Comparison of ENCODE assay signal across 13 mouse cellular contexts in the genomic region with DNA sequence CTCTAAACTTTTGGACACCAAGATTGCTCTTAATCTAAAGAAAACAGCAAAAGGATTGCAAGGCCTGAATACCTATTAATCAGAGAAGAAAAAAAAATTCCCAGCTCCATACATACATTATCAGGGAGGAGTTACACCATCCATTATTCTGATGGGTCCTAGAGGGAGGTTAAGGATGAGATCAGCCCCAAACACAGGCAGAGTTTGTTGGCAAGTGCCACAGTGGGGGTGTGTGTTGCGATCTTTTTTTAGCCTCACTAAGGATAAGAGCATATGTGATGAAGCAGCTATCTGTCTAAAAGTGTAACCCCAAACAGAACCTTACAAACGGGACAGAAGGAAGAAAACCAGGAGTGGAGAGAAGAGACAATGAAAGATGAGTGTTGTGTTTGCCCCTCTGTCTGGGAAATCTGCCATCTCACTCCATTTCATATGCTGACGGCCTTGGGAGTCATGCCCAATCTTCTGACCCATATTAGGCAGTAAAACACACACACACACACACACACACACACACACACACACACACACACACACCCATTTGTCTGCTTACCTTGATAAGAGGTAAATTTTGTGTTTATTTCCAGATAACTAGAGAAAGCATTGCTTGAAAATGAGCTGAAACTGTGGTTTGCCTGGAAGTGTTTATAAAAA.
DNase-seq lines count a peak whose midpoint lies in the region; ATAC-seq lines count a peak whose summit lies in the region.
"Had no signal": no experiment of that assay in that cellular context is flagged by ENCODE, and none has a peak within 500 bp of the region (broad histone marks: within the 10 kb centered on the region; RNA-seq: fewer than 3 reads in every experiment).

No protein-coding gene starts in this region.

- no peak for ATAC-seq in megakaryocyte-erythroid progenitor cell, adult 5-6 weeks (replicated peaks; ENCODE audit: low FRiP score, low TSS enrichment, poor library complexity, severe bottlenecking)
- ATAC-seq: hindbrain, embryonic 16.5 days had no signal

- intact Hi-C loops in left cerebral cortex, postnatal 4 days (cut with DNase I) = no loop called here
- intact Hi-C loops in left cerebral cortex, postnatal 10 days (cut with DNase I) = no loop called here
- intact Hi-C loops in heart, postnatal 10 days (cut with DNase I) = no loop called here

- DNase-seq in adrenal gland, adult (ENCODE audit: inconsistent age in 2 of 2, low spot score in 1 of 2) = peak; percentile 70 to 90
- no peak for DNase-seq in adrenal gland, postnatal 4 days (ENCODE audit: low spot score in 2 of 2)
- peak; percentile 5 for DNase-seq in left cerebral cortex, postnatal 4 days
- no peak for DNase-seq in left cerebral cortex, postnatal 10 days (ENCODE audit: extremely low spot score in 1 of 2, low spot score in 2 of 2)
- peak; percentile 72 for DNase-seq in adrenal gland, postnatal 10 days
- peak; percentile 52 to 71 for DNase-seq in heart, postnatal 10 days
- DNase-seq in T-cell, adult 2 months (ENCODE audit: low spot score) = no peak
- DNase-seq: gastrocnemius, postnatal 10 days; kidney, postnatal 36 days; liver; thymus, postnatal 36 days had no signal

Comparison
In these comparisons a context has a peak if more than half of its experiments do, and no peak if none do; other contexts are left out.
1. DNase-seq: peak in adrenal gland, adult (2 of 2), left cerebral cortex, postnatal 4 days (single experiment), adrenal gland, postnatal 10 days (single experiment) and heart, postnatal 10 days (2 of 2); none in adrenal gland, postnatal 4 days (0 of 2), left cerebral cortex, postnatal 10 days (0 of 2) and T-cell, adult 2 months (single experiment).